Mouse (Mus musculus) midbrain, embryonic 12.5 days (tissue): ENCODE data around the gene AC109138.7. TPM values are rescaled to one million over a fixed set of nuclear protein-coding genes. Genes with fewer than 3 reads are reported as not detected.

Experiments
- ATAC-seq: fragments of 200-750 bp; cut with Nextera tagmentation; 2 replicates; pipeline ENCODE4 v1.8.0; 2017; ENCODE audit warnings: low read depth, moderate TSS enrichment, moderate library complexity; ENCODE audit not compliant: low FRiP score
- H3K27ac ChIP-seq: fragments of 300-500 bp; sonication (generic); replicated peaks from 2 replicates; pipeline ENCODE4 v1.5.1; 2016; ENCODE audit warnings: mild to moderate bottlenecking
- H3K27me3 ChIP-seq: fragments of 300-500 bp; sonication (generic); 2 replicates; pipeline ENCODE4 v1.6.1; 2016; ENCODE audit warnings: mild to moderate bottlenecking
- H3K36me3 ChIP-seq: fragments of 300-500 bp; sonication (generic); 2 replicates; pipeline ENCODE4 v1.6.1; 2016
- H3K4me1 ChIP-seq: fragments of 300-500 bp; sonication (generic); 2 replicates; pipeline ENCODE4 v1.6.1; 2016
- H3K4me2 ChIP-seq: fragments of 300-500 bp; sonication (generic); replicated peaks from 2 replicates; pipeline ENCODE4 v1.6.1; 2016; ENCODE audit warnings: mild to moderate bottlenecking, moderate library complexity
- H3K4me3 ChIP-seq: fragments of 300-500 bp; sonication (generic); 2 replicates; pipeline ENCODE4 v1.5.1; 2016; ENCODE audit warnings: mild to moderate bottlenecking
- H3K9ac ChIP-seq: fragments of 300-500 bp; sonication (generic); replicated peaks from 2 replicates; pipeline ENCODE4 v1.6.1; 2016; ENCODE audit warnings: mild to moderate bottlenecking, moderate library complexity
- H3K9me3 ChIP-seq: fragments of 300-500 bp; sonication (generic); 2 replicates; pipeline ENCODE4 v1.6.1; 2016; ENCODE audit warnings: mild to moderate bottlenecking
- WGBS: fragments of 180-500 bp; shearing (Covaris S2); methylation state at CpG from one replicate; pipeline ENCODE4 v1.1.7; 2016; 5-methylcytosine and 5-hydroxymethylcytosine counted together
- polyA plus RNA-seq: library from polyadenylated mRNA; unstranded; fragments of >200 nt; fragmentation: Nextera tagmentation; extraction: Ambion mirVana; gene quantifications from 2 replicates; pipeline ENCODE4 v1.2.1, GENCODE M21; 2016

AC109138.7 gene
- polyA plus RNA-seq = not detected in 2 replicates

GRCm38 (mm10) chr19:4214071-4214770 lies at the start of gene AC109138.7, which contains the start of gene Clcf1:
AC109138.7 (plus strand) TSS chr19:4214357.
Clcf1 (plus strand) TSS chr19:4214238.
- peak within 1 kb of the TSS; percentile 98 for H3K4me2 ChIP-seq
- H3K36me3 ChIP-seq = no peaks in the 10 kb centered on the region
- peaks cover 44% of the 10 kb centered on the region for H3K4me1 ChIP-seq
- peak within 1 kb of the TSS; percentile 59 for H3K4me3 ChIP-seq
- H3K9ac ChIP-seq = peak within 1 kb of the TSS; percentile 72
- peak; percentile 50 for ATAC-seq
- no peak within 1 kb of the TSS for H3K27ac ChIP-seq
- H3K9me3 ChIP-seq = no peaks in the 10 kb centered on the region
- H3K27me3 ChIP-seq = peaks cover 74% of the 10 kb centered on the region
- WGBS = under 1% methylated on average over 44 of the region's 49 CpGs

- Histone ChIP-seq H3K4me3 (no peak overlapping the region), H3K36me3 (peaks cover 12% of the 10 kb centered on the region), H3K4me2 (no peak overlapping the region), H3K4me1 (peaks cover 15% of the 10 kb centered on the region), H3K27me3 (no peaks in the 10 kb centered on the region), H3K27ac (no peak overlapping the region), H3K9ac (0 out of 2 replicates have a peak overlapping the region, but pooled peaks have one; percentile 6), H3K9me3 (no peaks in the 10 kb centered on the region)
- no peak for ATAC-seq
- WGBS = 74% methylated on average over 2 of the region's 2 CpGs
Measured at GRCm38 (mm10) chr19:4164721-4165120, 49.4 kb upstream of the AC109138.7 start.

- Histone ChIP-seq H3K27me3 (0 out of 2 replicates have a peak, but pooled peaks cover 15% of the 10 kb centered on the region), H3K4me1 (peaks cover 20% of the 10 kb centered on the region), H3K36me3 (no peaks in the 10 kb centered on the region), H3K9me3 (no peaks in the 10 kb centered on the region), H3K4me3 (no peak overlapping the region), H3K9ac (no peak overlapping the region), H3K4me2 (no peak overlapping the region), H3K27ac (no peak overlapping the region)
- ATAC-seq = no peak
- WGBS = 82% methylated on average over 9 of the region's 9 CpGs
Measured at GRCm38 (mm10) chr19:4166678-4167476, 47.3 kb upstream of the AC109138.7 start.

GRCm38 (mm10) chr19:4169378-4169784 lies 44.8 kb upstream of the AC109138.7 start:
- H3K4me2 ChIP-seq = peak overlapping the region; percentile 77
- peak overlapping the region; percentile 41 for H3K4me3 ChIP-seq
- peaks cover 21% of the 10 kb centered on the region; the same call in 1 of the 2 replicates for H3K27me3 ChIP-seq
- no peaks in the 10 kb centered on the region for H3K36me3 ChIP-seq
- no peaks in the 10 kb centered on the region for H3K9me3 ChIP-seq
- H3K27ac ChIP-seq = peak overlapping the region; percentile 82
- under 1% methylated on average over 42 of the region's 43 CpGs for WGBS
- peak overlapping the region; percentile 72 for H3K9ac ChIP-seq
- peaks cover 6% of the 10 kb centered on the region for H3K4me1 ChIP-seq
- ATAC-seq = peak; percentile 95

- ATAC-seq = peak; percentile 72
- Histone ChIP-seq H3K36me3 (no peaks in the 10 kb centered on the region), H3K9me3 (no peaks in the 10 kb centered on the region), H3K4me1 (peaks cover 7% of the 10 kb centered on the region), H3K4me3 (peak overlapping the region; percentile 41), H3K27me3 (peaks cover 25% of the 10 kb centered on the region; the same call in 1 of the 2 replicates), H3K9ac (peak overlapping the region; percentile 72), H3K4me2 (peak overlapping the region; percentile 77), H3K27ac (peak overlapping the region; percentile 82)
- 8% methylated on average over 26 of the region's 27 CpGs for WGBS
Measured at GRCm38 (mm10) chr19:4169810-4170209, 44.3 kb upstream of the AC109138.7 start.

GRCm38 (mm10) chr19:4170723-4171392 lies 43.3 kb upstream of the AC109138.7 start:
- Histone ChIP-seq H3K27ac (no peak overlapping the region), H3K36me3 (no peaks in the 10 kb centered on the region), H3K27me3 (peaks cover 30% of the 10 kb centered on the region; the same call in 1 of the 2 replicates), H3K4me2 (no peak overlapping the region), H3K4me1 (peaks cover 17% of the 10 kb centered on the region), H3K9me3 (no peaks in the 10 kb centered on the region), H3K9ac (no peak overlapping the region), H3K4me3 (no peak overlapping the region)
- WGBS = 86% methylated on average over 10 of the region's 10 CpGs
- no peak for ATAC-seq

GRCm38 (mm10) chr19:4171393-4172290 lies 42.5 kb upstream of the AC109138.7 start:
- Histone ChIP-seq H3K27me3 (peaks cover 35% of the 10 kb centered on the region), H3K9ac (peak overlapping the region; percentile 37; the same call in 1 of the 2 replicates), H3K27ac (no peak overlapping the region), H3K4me1 (peaks cover 19% of the 10 kb centered on the region), H3K9me3 (no peaks in the 10 kb centered on the region), H3K4me3 (no peak overlapping the region), H3K36me3 (no peaks in the 10 kb centered on the region), H3K4me2 (no peak overlapping the region)
- 73% methylated on average over 13 of the region's 13 CpGs for WGBS
- ATAC-seq = no peak

- no peak overlapping the region for H3K4me3 ChIP-seq
- no peaks in the 10 kb centered on the region for H3K36me3 ChIP-seq
- ATAC-seq = no peak
- peaks cover 19% of the 10 kb centered on the region for H3K4me1 ChIP-seq
- 52% methylated on average over 11 of the region's 11 CpGs for WGBS
- no peak overlapping the region for H3K27ac ChIP-seq
- no peak overlapping the region for H3K9ac ChIP-seq
- no peaks in the 10 kb centered on the region for H3K9me3 ChIP-seq
- no peak overlapping the region for H3K4me2 ChIP-seq
- peaks cover 39% of the 10 kb centered on the region for H3K27me3 ChIP-seq
Measured at GRCm38 (mm10) chr19:4172925-4173324, 41.2 kb upstream of the AC109138.7 start.

- Histone ChIP-seq H3K27ac (peak within 1 kb of the TSS; percentile 46; the same call in 1 of the 2 replicates), H3K9ac (peak within 1 kb of the TSS; percentile 37), H3K4me1 (peaks cover 13% of the 10 kb centered on the region), H3K27me3 (peaks cover 37% of the 10 kb centered on the region), H3K4me3 (peak within 1 kb of the TSS; percentile 2), H3K36me3 (no peaks in the 10 kb centered on the region), H3K9me3 (no peaks in the 10 kb centered on the region), H3K4me2 (peak within 1 kb of the TSS; percentile 47)
- peak; percentile 52; the same call in 1 of the 2 replicates for ATAC-seq
- 4% methylated on average over 11 of the region's 11 CpGs for WGBS
Measured at GRCm38 (mm10) chr19:4175368-4175947, 38.7 kb upstream of the AC109138.7 start, which contains the start of gene Carns1. Carns1 (minus strand) TSS chr19:4175479.

GRCm38 (mm10) chr19:4180411-4180810 lies 33.7 kb upstream of the AC109138.7 start:
- H3K27ac ChIP-seq = no peak overlapping the region
- 86% methylated on average over 7 of the region's 7 CpGs for WGBS
- no peak overlapping the region for H3K4me3 ChIP-seq
- H3K36me3 ChIP-seq = no peaks in the 10 kb centered on the region
- H3K27me3 ChIP-seq = peaks cover 10% of the 10 kb centered on the region; the same call in 1 of the 2 replicates
- H3K4me1 ChIP-seq = peaks cover 14% of the 10 kb centered on the region
- no peaks in the 10 kb centered on the region for H3K9me3 ChIP-seq
- H3K9ac ChIP-seq = no peak overlapping the region
- H3K4me2 ChIP-seq = no peak overlapping the region
- ATAC-seq = no peak
